Mouse (Mus musculus): ENCODE data around the gene Fxyd1.

The Fxyd1 gene

GRCm38 (mm10) chr7:31057071-31057470, at the start of gene Fxyd1:
TSS of gene Fxyd1 (minus strand) at chr7:31057199.
- DNase-seq (ENCODE audit: low read depth), result no peak

GRCm38 (mm10) chr7:31106166-31106565, 49.2 kb upstream of the Fxyd1 start:
- no peak for DNase-seq (ENCODE audit: low read depth)

DNA sequence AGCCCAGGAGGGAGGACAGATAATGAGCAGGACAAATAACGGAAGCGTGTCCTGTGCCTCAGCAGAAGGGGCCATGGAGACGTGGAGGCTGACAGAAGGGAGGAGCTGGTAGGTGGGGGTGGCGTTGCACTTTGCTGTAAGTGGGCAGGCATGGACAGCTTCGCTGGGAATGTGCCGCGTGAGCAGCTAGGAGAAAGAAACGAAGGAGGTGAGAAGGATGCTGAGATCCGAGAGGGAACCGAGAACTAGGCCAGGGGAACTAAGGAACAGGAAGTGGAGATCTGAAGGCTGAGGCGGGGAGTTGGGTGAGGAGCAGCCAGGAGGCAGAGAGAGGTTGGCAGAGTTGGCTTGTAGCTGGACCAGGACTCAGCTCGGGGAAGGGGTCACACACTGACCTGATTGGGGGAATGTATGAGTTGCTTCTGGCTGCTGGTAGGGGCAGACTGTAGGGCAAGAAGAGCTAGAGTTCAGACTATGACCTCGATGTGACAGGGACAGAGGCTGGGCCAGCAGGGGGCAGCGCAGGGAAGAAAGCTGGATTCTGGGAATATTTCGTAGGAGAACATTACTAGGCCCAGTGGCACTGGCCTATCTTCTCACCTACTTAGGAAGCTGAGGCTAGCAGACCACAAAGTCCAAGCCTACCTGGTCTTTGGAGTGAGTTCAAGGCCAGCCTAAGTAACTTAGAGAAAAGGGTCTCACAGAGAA, 48.2 kb upstream of the Fxyd1 start:
- DNase-seq (ENCODE audit: low read depth), result no peak

GRCm38 (mm10) chr7:31100786-31101185, 43.8 kb upstream of the Fxyd1 start:
- DNase-seq (ENCODE audit: low read depth), result no peak

GRCm38 (mm10) chr7:31099612-31099982, 42.6 kb upstream of the Fxyd1 start:
- DNase-seq (ENCODE audit: low read depth), result no peak

DNA sequence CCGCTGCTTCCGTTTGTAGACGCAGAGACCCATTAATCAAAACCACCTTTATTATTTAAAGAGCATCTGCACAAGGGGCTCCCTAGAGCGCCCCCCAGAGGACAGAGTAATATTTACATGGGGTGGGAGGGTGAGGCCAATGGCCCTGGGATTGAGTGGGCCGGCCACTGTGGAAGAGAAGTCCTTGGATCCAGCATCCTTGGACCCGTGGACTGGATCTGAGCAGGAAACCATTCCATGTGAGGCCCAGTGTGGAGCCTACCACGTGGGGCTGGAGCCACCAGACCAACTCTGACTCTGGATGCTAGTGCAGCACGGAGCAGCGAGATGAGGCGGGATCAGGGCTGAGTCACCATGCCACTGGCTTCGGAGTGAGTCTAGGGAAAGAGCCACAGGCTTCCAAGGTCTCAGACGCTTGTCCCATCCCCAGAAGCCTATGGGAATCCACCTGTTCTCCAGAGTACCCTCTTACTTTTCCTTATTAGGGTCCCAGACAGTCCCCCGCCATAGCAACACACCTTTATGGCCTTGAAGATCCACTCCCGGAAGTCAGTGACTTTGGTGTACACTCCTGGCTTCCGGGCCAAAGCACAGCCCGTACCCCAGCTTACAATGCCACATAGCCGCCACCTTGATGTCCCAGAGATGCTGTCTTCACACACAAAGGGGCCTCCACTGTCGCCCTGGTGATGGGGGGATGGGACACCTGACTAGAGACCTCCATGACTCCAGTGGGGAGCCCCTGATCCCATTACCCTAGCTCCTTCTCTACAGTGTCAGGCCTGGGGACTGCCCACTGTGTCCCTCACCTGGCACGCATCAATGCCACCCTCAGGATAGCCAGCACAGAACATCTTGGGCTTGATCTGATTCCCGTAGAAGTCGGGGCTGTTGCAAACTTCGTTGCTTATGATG, 42.0 kb upstream of the Fxyd1 start:
- DNase-seq (ENCODE audit: low read depth), result no peak

DNA sequence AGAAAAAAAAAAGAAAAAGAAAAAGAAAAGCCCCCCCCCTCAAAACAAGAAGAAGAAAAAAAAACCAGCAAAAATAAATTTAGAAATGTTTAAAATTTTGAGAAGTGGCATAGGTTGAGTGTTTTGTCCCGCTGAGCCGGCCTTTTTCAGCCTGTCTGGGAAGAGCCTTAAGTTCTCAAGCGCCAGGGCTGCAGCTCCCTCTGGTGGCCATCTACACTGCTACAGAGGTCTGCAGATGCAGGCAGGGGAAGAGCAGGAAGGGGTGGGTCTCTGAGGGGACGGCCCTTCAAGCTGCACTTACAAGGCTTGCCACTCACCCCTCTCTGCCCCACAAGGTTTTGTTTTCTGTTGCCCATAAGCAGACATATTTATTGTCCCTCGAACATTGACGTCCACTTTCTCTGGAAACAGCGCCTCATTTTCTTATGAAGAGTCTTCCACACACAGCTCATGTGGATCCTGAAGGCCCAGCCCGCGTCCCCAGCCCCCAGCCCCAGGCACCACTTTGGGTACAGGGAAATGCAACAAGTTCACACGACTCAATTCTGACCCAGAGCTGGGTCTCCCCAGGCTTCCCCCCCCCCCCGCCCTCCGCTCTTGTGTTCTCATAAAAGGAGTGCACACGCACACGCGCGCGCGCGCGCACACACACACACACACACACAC, 40.7 kb upstream of the Fxyd1 start:
- peak; percentile 87 for DNase-seq (ENCODE audit: low read depth)

- no peak for DNase-seq (ENCODE audit: low read depth)
Measured at GRCm38 (mm10) chr7:31096892-31097564, 40.0 kb upstream of the Fxyd1 start.

- no peak for DNase-seq (ENCODE audit: low read depth)
Measured at GRCm38 (mm10) chr7:31094774-31095501, 37.9 kb upstream of the Fxyd1 start.

DNA sequence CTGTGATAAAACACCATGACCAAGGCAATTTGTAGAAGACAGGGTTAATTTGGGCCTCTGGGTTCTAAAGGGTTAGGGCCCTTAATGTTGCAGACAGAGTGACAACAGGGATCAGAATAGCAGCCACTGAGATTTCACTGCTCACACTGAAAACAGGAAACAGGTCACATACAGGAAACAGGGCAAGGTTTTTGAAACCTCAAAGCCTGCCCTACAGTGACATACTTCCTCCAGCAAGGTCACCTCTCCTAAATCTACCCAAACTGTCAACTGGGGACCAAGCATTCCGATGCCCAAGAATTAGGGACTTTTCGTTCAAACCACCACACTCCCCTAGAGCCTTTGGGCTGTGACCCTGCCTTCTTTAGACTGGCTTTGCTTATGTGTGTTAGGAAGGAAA, 32.7 kb upstream of the Fxyd1 start:
- no peak for DNase-seq (ENCODE audit: low read depth)

GRCm38 (mm10) chr7:31088206-31088605, 31.2 kb upstream of the Fxyd1 start:
- DNase-seq (ENCODE audit: low read depth), result no peak

GRCm38 (mm10) chr7:31087262-31087661, 30.3 kb upstream of the Fxyd1 start:
- DNase-seq (ENCODE audit: low read depth), result no peak

- DNase-seq (ENCODE audit: low read depth), result no peak
Measured at GRCm38 (mm10) chr7:31086175-31086755, 29.3 kb upstream of the Fxyd1 start.

GRCm38 (mm10) chr7:31085171-31085570, 28.2 kb upstream of the Fxyd1 start:
- DNase-seq (ENCODE audit: low read depth), result no peak

- DNase-seq (ENCODE audit: low read depth), result no peak
Measured at GRCm38 (mm10) chr7:31084140-31084539, 27.1 kb upstream of the Fxyd1 start.

- no peak for DNase-seq (ENCODE audit: low read depth)
Measured at GRCm38 (mm10) chr7:31082831-31083588, 26.0 kb upstream of the Fxyd1 start.

- DNase-seq (ENCODE audit: low read depth), result no peak
Measured at GRCm38 (mm10) chr7:31082106-31082505, 25.1 kb upstream of the Fxyd1 start.

- no peak for DNase-seq (ENCODE audit: low read depth)
Measured at GRCm38 (mm10) chr7:31081106-31081505, 24.1 kb upstream of the Fxyd1 start.

GRCm38 (mm10) chr7:31080611-31081010, 23.6 kb upstream of the Fxyd1 start:
- DNase-seq (ENCODE audit: low read depth), result no peak

GRCm38 (mm10) chr7:31079670-31080069, 22.7 kb upstream of the Fxyd1 start:
- no peak for DNase-seq (ENCODE audit: low read depth)

Data from c-Kit-positive CD71-negative TER-119-negative erythroid progenitor cells, embryonic 14.5 days (primary cell).